Mouse (Mus musculus) forebrain, embryonic 14.5 days (tissue): ENCODE results near the gene Slc9a2. TPM values are rescaled to one million over a fixed set of nuclear protein-coding genes. Genes with fewer than 3 reads are reported as not detected.

Source experiments
- ATAC-seq: fragments of 200-750 bp; cut with Nextera tagmentation; 2 replicates; pipeline ENCODE4 v1.8.0; 2017; ENCODE audit warnings: mild to moderate bottlenecking, moderate library complexity
- DNase-seq: peaks from one replicate; pipeline ENCODE4 v3.0.0-alpha.2; 2015; ENCODE audit warnings: low spot score
- H3K27ac ChIP-seq: fragments of 300-500 bp; sonication (generic); 2 replicates; pipeline ENCODE4 v1.5.1; 2014; ENCODE audit warnings: low read depth, mild to moderate bottlenecking, control low read depth, low read length, moderate library complexity
- H3K27me3 ChIP-seq: fragments of 300-500 bp; sonication (generic); replicated peaks from 2 replicates; pipeline ENCODE4 v1.6.1; 2014; ENCODE audit warnings: low read length, control low read depth, mixed read lengths; ENCODE audit not compliant: control insufficient read depth, insufficient read depth
- H3K36me3 ChIP-seq: fragments of 300-500 bp; sonication (generic); 2 replicates; pipeline ENCODE4 v1.6.1; 2014; ENCODE audit warnings: low read length, control low read depth; ENCODE audit not compliant: control insufficient read depth, insufficient read depth
- H3K4me1 ChIP-seq: fragments of 300-500 bp; sonication (generic); 2 replicates; pipeline ENCODE4 v1.6.1; 2014; ENCODE audit warnings: antibody characterized with exemption, low read length, control low read depth; ENCODE audit not compliant: control insufficient read depth, insufficient read depth
- H3K4me2 ChIP-seq: fragments of 300-500 bp; sonication (generic); 2 replicates; pipeline ENCODE4 v1.6.1; 2014; ENCODE audit warnings: mild to moderate bottlenecking, control low read depth, low read length
- H3K4me3 ChIP-seq: fragments of 300-500 bp; sonication (generic); 2 replicates; pipeline ENCODE4 v1.5.1; 2014; ENCODE audit warnings: low read depth, low read length, control low read depth
- H3K9ac ChIP-seq: fragments of 300-500 bp; sonication (generic); 2 replicates; pipeline ENCODE4 v1.6.1; 2014; ENCODE audit warnings: mild to moderate bottlenecking, low read length, control low read depth, moderate library complexity
- H3K9me3 ChIP-seq: fragments of 300-500 bp; sonication (generic); replicated peaks from 2 replicates; pipeline ENCODE4 v1.6.1; 2016; ENCODE audit warnings: low read length, control low read depth, mixed read lengths; ENCODE audit not compliant: control insufficient read depth
- WGBS: fragments of 180-500 bp; shearing (Covaris S2); extraction: QIAGEN DNeasy Blood & Tissue Kit; methylation state at CpG from one replicate; pipeline ENCODE4 v1.1.7; 2014; 5-methylcytosine and 5-hydroxymethylcytosine counted together
- polyA plus RNA-seq: library from polyadenylated mRNA; unstranded; fragments of >200 nt; fragmentation: Nextera tagmentation; extraction: Ambion mirVana; gene quantifications from 2 replicates; pipeline ENCODE4 v1.2.1, GENCODE M21; 2014

Gene Slc9a2
- polyA plus RNA-seq, 1 experiment from 2014 or later: 0.09 TPM

DNA sequence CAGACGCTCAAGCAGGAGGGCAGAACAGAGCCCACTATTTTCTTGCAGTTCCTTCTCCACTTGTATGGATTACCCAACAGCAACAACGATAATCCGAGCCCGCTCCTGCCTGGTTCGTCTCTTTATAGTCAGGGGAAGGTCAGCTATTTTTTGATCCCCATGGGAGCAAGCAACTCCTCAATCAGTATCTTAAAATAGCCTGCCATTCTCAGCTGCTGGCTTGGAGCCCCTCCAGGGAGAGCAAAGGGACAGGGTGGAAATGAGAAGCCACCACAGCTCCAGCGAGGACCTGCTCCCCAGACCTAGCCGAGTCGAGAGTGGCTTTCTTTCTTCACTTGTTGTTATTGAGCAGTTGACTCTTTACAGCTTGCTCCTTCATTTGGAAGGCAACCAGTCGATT is 125.0 kb downstream of the Slc9a2 start, which contains the start of gene Tmem182:
Gene Tmem182 (plus strand): TSS at position 251 of the 400 bp plus-strand sequence.
- H3K4me3 ChIP-seq: no peak within 1 kb of the TSS
- H3K9me3 ChIP-seq: no peaks in the 10 kb centered on the region
- ATAC-seq: no peak
- WGBS: 62% methylated on average over 9 of the region's 9 CpGs
- no peaks in the 10 kb centered on the region for H3K4me1 ChIP-seq
- no peak for DNase-seq
- H3K4me2 ChIP-seq: no peak within 1 kb of the TSS
- H3K27me3 ChIP-seq: no peaks in the 10 kb centered on the region
- no peaks in the 10 kb centered on the region for H3K36me3 ChIP-seq
- H3K27ac ChIP-seq: no peak within 1 kb of the TSS
- no peak within 1 kb of the TSS for H3K9ac ChIP-seq

DNA sequence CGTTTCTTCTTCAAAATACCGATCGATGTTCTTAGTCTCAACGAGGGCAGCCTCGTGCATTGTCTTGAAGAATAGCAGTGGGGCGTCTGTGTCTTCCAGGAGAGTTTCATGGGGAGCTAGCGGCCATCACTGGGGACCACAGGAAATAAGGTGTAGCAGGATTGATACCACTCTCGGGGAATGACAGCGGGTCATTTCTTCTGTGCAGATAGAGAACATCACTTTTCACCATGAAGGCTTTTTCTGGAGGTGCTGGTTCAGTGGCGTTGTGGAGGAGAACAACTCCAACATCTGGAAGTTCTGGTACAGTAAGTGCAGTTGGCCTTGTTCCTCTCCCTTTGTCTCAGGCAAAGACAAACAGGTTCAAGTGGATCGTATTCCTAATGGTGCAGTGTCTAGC is 125.5 kb downstream of the Slc9a2 start:
- H3K4me1 ChIP-seq: no peaks in the 10 kb centered on the region
- H3K4me2 ChIP-seq: no peak overlapping the region
- no peak overlapping the region for H3K4me3 ChIP-seq
- no peak overlapping the region for H3K9ac ChIP-seq
- no peaks in the 10 kb centered on the region for H3K27me3 ChIP-seq
- H3K36me3 ChIP-seq: no peaks in the 10 kb centered on the region
- ATAC-seq (no peak), DNase-seq (no peak)
- H3K9me3 ChIP-seq: no peaks in the 10 kb centered on the region
- WGBS: 87% methylated on average over 11 of the region's 11 CpGs
- no peak overlapping the region for H3K27ac ChIP-seq

DNA sequence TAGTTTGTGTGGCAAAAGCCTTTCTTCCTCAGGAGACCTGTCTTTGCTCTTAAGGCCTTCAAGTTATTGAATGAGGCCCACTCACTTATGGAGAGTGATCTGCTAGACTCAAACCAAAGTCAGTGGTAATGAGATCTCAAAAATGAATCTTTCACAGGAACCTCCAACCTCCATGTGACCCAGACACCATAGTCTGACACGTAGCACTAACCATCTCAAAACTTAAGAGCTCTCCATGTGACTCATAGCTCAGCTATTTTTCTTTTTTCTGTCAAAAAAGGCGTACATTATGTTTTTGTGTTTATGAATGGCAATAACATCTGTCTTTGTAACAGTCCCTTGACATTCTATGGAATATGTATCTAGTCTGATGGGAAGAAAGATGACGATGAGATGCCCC is 128.3 kb downstream of the Slc9a2 start:
- no peak overlapping the region for H3K4me2 ChIP-seq
- ATAC-seq: no peak
- H3K27me3 ChIP-seq: no peaks in the 10 kb centered on the region
- no peak overlapping the region for H3K4me3 ChIP-seq
- 92% methylated on average over 3 of the region's 3 CpGs for WGBS
- H3K4me1 ChIP-seq: no peaks in the 10 kb centered on the region
- H3K9me3 ChIP-seq: no peaks in the 10 kb centered on the region
- DNase-seq: no peak
- H3K36me3 ChIP-seq: no peaks in the 10 kb centered on the region
- no peak overlapping the region for H3K27ac ChIP-seq
- no peak overlapping the region for H3K9ac ChIP-seq

DNA sequence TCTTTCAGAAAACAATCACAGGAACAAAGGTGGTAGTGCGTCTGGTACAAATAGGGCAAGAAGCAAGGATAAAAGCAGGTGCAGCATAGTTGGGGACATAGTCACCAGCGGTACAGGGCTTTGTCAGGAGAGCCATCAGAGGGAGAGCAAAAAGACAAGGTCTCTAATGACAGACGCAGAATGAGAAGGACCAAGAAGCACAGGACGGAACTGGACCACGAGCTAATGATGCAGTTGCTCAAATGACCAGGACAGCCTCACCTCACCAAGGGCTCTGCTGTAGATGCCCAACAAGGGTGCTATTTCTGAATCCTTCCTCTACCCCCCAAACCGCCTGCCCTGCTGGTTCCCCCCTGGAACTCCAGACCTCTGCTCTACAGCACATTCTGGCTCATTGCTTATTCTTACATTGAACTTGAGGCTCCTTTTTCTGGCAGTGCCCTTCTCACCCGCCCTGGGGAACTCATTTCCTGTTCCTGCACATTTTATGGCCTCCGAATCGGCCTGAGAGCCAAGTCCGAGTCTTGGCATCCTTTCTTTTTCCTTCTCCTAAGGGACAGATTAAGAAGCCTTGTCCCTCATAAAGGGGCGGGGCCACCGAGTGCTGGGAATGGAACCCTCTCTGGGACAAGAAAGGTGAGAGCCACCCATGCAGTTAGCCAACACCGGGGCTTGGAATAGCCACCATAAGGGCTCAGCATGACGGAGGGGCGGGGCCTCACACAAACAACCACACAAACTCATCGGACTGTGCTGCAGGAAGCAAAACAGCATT is 134.9 kb downstream of the Slc9a2 start:
- Histone ChIP-seq H3K9me3 (no peaks in the 10 kb centered on the region), H3K4me3 (no peak overlapping the region), H3K4me1 (no peaks in the 10 kb centered on the region), H3K9ac (no peak overlapping the region), H3K27ac (no peak overlapping the region), H3K27me3 (no peaks in the 10 kb centered on the region), H3K36me3 (no peaks in the 10 kb centered on the region), H3K4me2 (no peak overlapping the region)
- DNase-seq: no peak
- ATAC-seq: no peak
- 76% methylated on average over 16 of the region's 16 CpGs for WGBS

Other genes with a start within 250 kb of the Slc9a2 start
- not detected in 2 replicates for gene Il18r1, start 215.0 kb upstream of the Slc9a2 start, polyA plus RNA-seq
- gene Il18rap, start 165.2 kb upstream of the Slc9a2 start, polyA plus RNA-seq: 0.08 and 0.14 TPM in 2 replicates
- not detected in 2 replicates for gene Slc9a4, start 100.5 kb upstream of the Slc9a2 start, polyA plus RNA-seq
- 5.4 and 6.5 TPM in 2 replicates for gene Mfsd9, start 110.1 kb downstream of the Slc9a2 start, polyA plus RNA-seq
- gene Tmem182, start 125.0 kb downstream of the Slc9a2 start, polyA plus RNA-seq: not detected in 2 replicates